Mouse (Mus musculus) hindbrain, embryonic 11.5 days (tissue): ENCODE measurements around the gene Asphd2. TPM values are rescaled to one million over a fixed set of nuclear protein-coding genes. Genes with fewer than 3 reads are reported as not detected.

Experiments used
- ATAC-seq: fragments of 200-750 bp; cut with Nextera tagmentation; 2 replicates; pipeline ENCODE4 v1.8.0; 2017; ENCODE audit warnings: mild to moderate bottlenecking, moderate TSS enrichment, moderate library complexity; ENCODE audit not compliant: low FRiP score
- DNase-seq: peaks from one replicate; pipeline ENCODE4 v3.0.0-alpha.2; 2015; ENCODE audit warnings: low spot score
- H3K27ac ChIP-seq: fragments of 300-500 bp; sonication (generic); 2 replicates; pipeline ENCODE4 v1.5.1; 2014; ENCODE audit warnings: mild to moderate bottlenecking, low read depth, low read length
- H3K27me3 ChIP-seq: fragments of 300-500 bp; sonication (generic); 2 replicates; pipeline ENCODE4 v1.6.1; 2014; ENCODE audit warnings: mild to moderate bottlenecking, low read length, moderate library complexity, mixed read lengths; ENCODE audit not compliant: control insufficient read depth, insufficient read depth
- H3K36me3 ChIP-seq: fragments of 300-500 bp; sonication (generic); 2 replicates; pipeline ENCODE4 v1.6.1; 2014; ENCODE audit warnings: mild to moderate bottlenecking, low read length, moderate library complexity, mixed read lengths; ENCODE audit not compliant: control insufficient read depth, insufficient read depth
- H3K4me1 ChIP-seq: fragments of 300-500 bp; sonication (generic); replicated peaks from 2 replicates; pipeline ENCODE4 v1.6.1; 2014; ENCODE audit warnings: low read length, mixed read lengths; ENCODE audit not compliant: control insufficient read depth, insufficient read depth
- H3K4me2 ChIP-seq: fragments of 300-500 bp; sonication (generic); replicated peaks from 2 replicates; pipeline ENCODE4 v1.6.1; 2014; ENCODE audit warnings: mild to moderate bottlenecking, low read depth, low read length
- H3K4me3 ChIP-seq: fragments of 300-500 bp; sonication (generic); 2 replicates; pipeline ENCODE4 v1.5.1; 2014; ENCODE audit warnings: low read depth, low read length
- H3K9ac ChIP-seq: fragments of 300-500 bp; sonication (generic); 2 replicates; pipeline ENCODE4 v1.6.1; 2014; ENCODE audit warnings: low read depth, low read length
- H3K9me3 ChIP-seq: fragments of 300-500 bp; sonication (generic); 2 replicates; pipeline ENCODE4 v1.6.1; 2016; ENCODE audit warnings: low read length; ENCODE audit not compliant: control insufficient read depth
- WGBS: fragments of 180-500 bp; shearing (Covaris S2); extraction: QIAGEN DNeasy Blood & Tissue Kit; methylation state at CpG from one replicate; pipeline ENCODE4 v1.1.7; 2014; 5-methylcytosine and 5-hydroxymethylcytosine counted together
- polyA plus RNA-seq: library from polyadenylated mRNA; unstranded; fragments of >200 nt; fragmentation: Nextera tagmentation; extraction: Ambion mirVana; gene quantifications from 2 replicates; pipeline ENCODE4 v1.2.1, GENCODE M21; 2014

Gene Asphd2
- polyA plus RNA-seq: 26.0 and 41.6 TPM in 2 replicates

DNA sequence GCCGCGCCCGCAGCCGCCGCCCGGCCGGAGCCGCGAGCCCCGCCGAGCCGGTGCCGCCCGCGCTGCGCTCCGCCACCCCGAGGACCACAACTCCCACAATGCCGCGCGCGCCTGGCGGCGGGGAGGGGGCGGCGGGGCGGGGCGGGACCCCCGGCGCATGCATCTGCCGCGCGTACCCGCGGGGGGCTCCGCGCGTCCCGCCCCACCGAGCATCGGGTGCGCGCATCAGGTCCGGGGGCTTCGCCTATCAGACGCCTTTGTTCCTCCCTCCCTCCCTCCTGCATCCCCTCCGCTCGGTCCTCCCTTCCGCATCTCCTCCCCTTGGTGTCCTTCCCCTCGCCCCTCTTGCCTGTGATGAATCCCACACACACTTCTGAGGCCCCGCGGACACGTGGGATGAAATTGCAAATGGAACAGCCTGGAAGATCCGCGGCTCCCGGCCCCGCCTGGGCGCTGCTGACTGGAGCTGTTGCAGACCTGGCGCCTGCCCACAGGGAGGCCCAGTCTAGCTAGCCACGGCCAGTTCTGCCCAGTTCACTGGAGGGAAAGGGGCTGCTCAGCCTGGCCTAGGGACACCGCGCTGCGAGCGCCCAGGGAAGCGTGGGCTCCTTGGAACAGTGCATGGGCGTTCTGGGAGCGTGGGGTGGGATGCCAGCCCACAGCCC, at the start of gene Asphd2:
Gene Asphd2, minus strand, starts transcription at position 88 of the 665 bp plus-strand sequence.
- peak within 1 kb of the TSS; percentile 49 for H3K4me3 ChIP-seq
- 1% methylated on average over 40 of the region's 67 CpGs for WGBS
- DNase-seq (peak; percentile 92), ATAC-seq (peak; percentile 92)
- peak within 1 kb of the TSS; percentile 86 for H3K27ac ChIP-seq
- H3K9ac ChIP-seq: peak within 1 kb of the TSS; percentile 79
- H3K4me1 ChIP-seq: peaks cover 2% of the 10 kb centered on the region
- H3K27me3 ChIP-seq: no peaks in the 10 kb centered on the region
- peak within 1 kb of the TSS; percentile 87 for H3K4me2 ChIP-seq
- H3K36me3 ChIP-seq: no peaks in the 10 kb centered on the region
- H3K9me3 ChIP-seq: no peaks in the 10 kb centered on the region

DNA sequence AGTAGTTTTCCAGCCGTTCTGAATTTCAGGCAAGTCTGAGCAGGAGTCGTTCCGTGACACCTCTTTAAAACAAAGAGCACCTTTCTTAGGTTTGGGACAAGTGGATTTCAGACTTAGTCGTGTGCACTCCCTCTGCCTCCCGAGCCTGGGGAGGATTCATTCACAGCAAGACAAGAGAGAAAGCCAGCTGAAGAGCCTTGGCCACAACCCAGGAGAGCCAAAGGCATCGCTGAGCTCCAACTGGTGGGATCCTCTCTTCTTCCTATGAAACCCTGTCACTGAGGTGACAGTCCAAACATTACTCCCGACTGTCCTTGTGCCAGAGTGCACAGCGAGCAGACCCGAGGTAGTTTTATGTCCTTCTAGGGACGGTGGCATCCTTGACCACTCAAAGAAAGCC, 43.9 kb upstream of the Asphd2 start:
- Histone ChIP-seq H3K27me3 (0 out of 2 replicates have a peak, but pooled peaks cover 2% of the 10 kb centered on the region), H3K4me2 (no peak overlapping the region), H3K9ac (no peak overlapping the region), H3K36me3 (no peaks in the 10 kb centered on the region), H3K9me3 (no peaks in the 10 kb centered on the region), H3K27ac (no peak overlapping the region), H3K4me3 (no peak overlapping the region), H3K4me1 (no peaks in the 10 kb centered on the region)
- WGBS: 63% methylated on average over 10 of the region's 10 CpGs
- ATAC-seq (no peak), DNase-seq (no peak)

DNA sequence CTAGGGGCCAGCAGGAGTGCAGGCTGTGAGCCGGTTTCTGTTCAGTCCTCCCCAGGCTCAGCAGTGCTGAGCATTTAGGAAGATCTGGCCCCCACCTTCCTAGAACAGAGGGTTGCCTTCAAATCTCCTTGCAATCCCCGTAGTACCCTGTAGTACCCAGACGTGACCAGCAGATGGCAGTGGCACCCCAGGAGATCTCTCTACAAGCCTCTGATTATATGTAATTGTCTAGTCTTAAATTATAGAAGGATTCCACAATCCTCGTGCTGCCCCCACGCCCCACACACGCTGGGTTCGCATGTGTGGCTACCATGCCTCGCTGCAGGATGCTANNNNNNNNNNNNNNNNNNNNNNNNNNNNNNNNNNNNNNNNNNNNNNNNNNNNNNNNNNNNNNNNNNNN, 38.3 kb upstream of the Asphd2 start:
- Histone ChIP-seq H3K9ac (no peak overlapping the region), H3K4me1 (no peaks in the 10 kb centered on the region; the same call in 1 of the 2 replicates), H3K27me3 (0 out of 2 replicates have a peak, but pooled peaks cover 4% of the 10 kb centered on the region), H3K9me3 (no peaks in the 10 kb centered on the region), H3K27ac (no peak overlapping the region), H3K4me3 (no peak overlapping the region), H3K36me3 (no peaks in the 10 kb centered on the region), H3K4me2 (no peak overlapping the region)
- WGBS: 1% methylated on average over 8 of the region's 8 CpGs
- ATAC-seq (no peak), DNase-seq (peak; percentile 86)

DNA sequence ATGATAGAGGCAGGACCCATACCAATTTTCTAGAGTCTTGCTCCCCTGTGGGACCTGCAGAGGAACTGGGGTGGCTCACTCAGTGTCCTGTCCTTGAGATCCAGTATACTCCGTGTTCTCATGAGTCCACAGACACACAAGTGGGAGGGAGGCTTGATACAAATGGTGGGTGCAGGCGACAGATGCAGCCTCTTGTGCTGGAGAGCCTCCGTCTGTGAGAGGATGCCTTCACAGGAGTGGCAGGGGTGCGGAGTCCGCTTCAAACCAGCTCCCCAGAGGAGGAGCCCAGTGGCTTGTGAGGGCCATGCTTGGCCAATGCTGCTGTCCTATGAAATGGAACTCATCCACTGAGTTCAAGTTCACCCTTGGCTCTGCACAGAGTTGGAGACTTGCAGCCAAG, 37.4 kb upstream of the Asphd2 start:
- Histone ChIP-seq H3K36me3 (no peaks in the 10 kb centered on the region), H3K9ac (no peak overlapping the region), H3K4me1 (no peaks in the 10 kb centered on the region; the same call in 1 of the 2 replicates), H3K4me3 (no peak overlapping the region), H3K4me2 (no peak overlapping the region), H3K9me3 (no peaks in the 10 kb centered on the region), H3K27me3 (0 out of 2 replicates have a peak, but pooled peaks cover 4% of the 10 kb centered on the region), H3K27ac (no peak overlapping the region)
- DNase-seq (no peak), ATAC-seq (no peak)
- 58% methylated on average over 5 of the region's 5 CpGs for WGBS

DNA sequence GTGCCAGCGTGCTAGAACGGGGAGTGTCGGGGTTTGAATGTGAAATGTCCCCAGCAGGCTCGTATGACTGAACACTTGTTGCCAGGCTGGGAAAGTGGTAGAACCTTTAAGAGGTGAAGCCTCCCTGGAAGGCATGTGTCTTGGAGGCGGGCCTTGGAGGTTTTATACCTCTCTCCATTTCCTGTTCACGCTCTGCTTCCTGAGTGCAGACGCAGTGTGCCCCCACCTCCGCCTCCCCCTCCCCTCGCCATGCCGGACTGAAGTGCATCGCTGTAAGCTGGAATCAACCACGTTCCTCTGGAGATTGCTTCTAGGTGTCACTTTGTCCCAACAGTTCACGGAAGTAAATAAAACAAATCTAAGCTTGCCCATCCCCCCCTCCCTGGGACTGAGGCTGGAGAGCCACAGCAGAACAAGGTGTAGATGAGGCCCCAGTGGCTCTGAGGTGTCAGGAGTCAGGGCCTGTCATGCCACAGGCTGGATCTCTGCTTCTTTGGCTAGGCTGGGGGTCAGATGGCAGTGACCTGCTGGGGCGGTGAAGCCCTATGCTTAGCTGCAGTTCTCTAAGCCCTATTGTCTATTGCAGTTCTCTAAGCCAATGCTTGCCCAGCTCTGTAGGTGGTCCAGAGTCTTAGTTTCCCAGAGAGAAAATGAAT, 36.6 kb upstream of the Asphd2 start:
- ATAC-seq (no peak), DNase-seq (no peak)
- Histone ChIP-seq H3K9me3 (no peaks in the 10 kb centered on the region), H3K4me3 (no peak overlapping the region), H3K4me1 (no peaks in the 10 kb centered on the region; the same call in 1 of the 2 replicates), H3K36me3 (no peaks in the 10 kb centered on the region), H3K27ac (no peak overlapping the region), H3K9ac (no peak overlapping the region), H3K4me2 (no peak overlapping the region), H3K27me3 (0 out of 2 replicates have a peak, but pooled peaks cover 4% of the 10 kb centered on the region)
- 38% methylated on average over 14 of the region's 14 CpGs for WGBS

DNA sequence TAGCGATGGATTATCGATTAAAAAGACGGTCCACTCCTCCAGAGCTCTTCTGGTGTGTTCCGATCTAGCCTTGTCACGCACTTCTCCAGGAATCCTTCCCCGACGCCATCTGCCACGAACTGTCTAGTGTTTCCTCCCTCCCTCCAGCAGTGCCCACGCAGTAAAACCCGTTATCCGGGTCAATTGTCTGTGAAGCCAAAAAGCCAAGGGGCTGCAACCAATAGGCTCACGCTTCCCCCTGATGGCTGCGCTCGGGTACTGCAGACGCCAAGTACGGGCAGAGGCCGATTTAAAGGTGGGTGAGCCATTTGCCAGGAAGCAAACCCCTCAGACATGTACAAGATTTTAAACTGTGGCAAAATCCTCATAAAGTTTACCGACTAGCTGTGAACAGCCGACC, 34.3 kb upstream of the Asphd2 start:
- peak; percentile 25; the same call in 1 of the 2 replicates for ATAC-seq
- WGBS: 15% methylated on average over 19 of the region's 19 CpGs
- H3K9me3 ChIP-seq: no peaks in the 10 kb centered on the region
- H3K9ac ChIP-seq: no peak overlapping the region
- H3K36me3 ChIP-seq: no peaks in the 10 kb centered on the region
- H3K27ac ChIP-seq: no peak overlapping the region
- 0 out of 2 replicates have a peak overlapping the region, but pooled peaks have one; percentile 17 for H3K4me2 ChIP-seq
- no peaks in the 10 kb centered on the region; the same call in 1 of the 2 replicates for H3K4me1 ChIP-seq
- H3K4me3 ChIP-seq: no peak overlapping the region
- H3K27me3 ChIP-seq: 0 out of 2 replicates have a peak, but pooled peaks cover 2% of the 10 kb centered on the region
- DNase-seq: peak; percentile 84

DNA sequence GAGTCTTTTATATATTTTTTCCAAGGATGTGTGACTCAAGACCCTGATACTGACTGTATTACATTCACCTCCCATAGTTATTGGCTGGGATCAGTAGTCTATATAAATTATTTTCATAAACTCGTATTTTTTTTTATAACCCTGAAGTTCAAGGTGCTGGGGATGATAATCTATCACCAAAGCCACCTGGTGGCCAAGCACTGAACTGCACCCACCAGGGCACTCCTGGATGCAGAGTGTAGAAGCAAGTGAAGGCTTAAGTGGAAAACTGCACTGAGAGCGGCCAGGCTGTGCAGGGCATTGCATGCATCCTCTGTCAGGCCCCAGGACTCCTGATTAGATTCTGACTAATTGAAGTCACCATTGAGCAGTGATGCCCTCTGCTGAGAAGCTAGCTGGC, 32.6 kb upstream of the Asphd2 start:
- H3K4me1 ChIP-seq: no peaks in the 10 kb centered on the region; the same call in 1 of the 2 replicates
- no peak overlapping the region for H3K4me2 ChIP-seq
- DNase-seq: peak; percentile 84
- H3K27me3 ChIP-seq: 0 out of 2 replicates have a peak, but pooled peaks cover 2% of the 10 kb centered on the region
- no peak overlapping the region for H3K9ac ChIP-seq
- no peaks in the 10 kb centered on the region for H3K9me3 ChIP-seq
- no peaks in the 10 kb centered on the region for H3K36me3 ChIP-seq
- no peak overlapping the region for H3K27ac ChIP-seq
- WGBS: 47% methylated on average over 2 of the region's 2 CpGs
- no peak overlapping the region for H3K4me3 ChIP-seq
- 0 out of 2 replicates have a peak, but pooled peaks have one; percentile 21 for ATAC-seq

DNA sequence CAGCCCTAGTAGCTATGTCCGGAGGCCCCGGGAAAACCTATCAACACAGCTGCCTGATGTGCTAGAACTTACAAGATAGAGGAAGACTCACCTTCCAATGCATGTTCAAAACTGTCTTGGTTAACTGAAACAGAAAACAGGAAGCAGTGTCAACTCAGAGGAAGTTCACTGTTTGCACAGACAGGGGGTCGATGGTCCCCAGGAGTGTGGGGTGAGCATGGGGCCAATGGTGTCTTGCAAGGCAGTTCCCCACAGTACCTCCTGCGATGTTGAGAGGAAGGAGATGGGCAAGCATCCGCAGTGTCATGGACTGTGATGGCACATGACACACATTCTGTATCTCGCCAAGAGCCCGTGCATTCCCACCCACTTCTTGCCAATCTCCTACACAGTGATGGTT, 32.0 kb upstream of the Asphd2 start:
- no peak for DNase-seq
- Histone ChIP-seq H3K4me2 (no peak overlapping the region), H3K27me3 (no peaks in the 10 kb centered on the region)

More for the DNA sequence above, 32.0 kb upstream of the Asphd2 start:
- no peak overlapping the region for H3K27ac ChIP-seq
- H3K9me3 ChIP-seq: no peaks in the 10 kb centered on the region
- no peaks in the 10 kb centered on the region; the same call in 1 of the 2 replicates for H3K4me1 ChIP-seq
- WGBS: 88% methylated on average over 7 of the region's 7 CpGs
- no peak overlapping the region for H3K4me3 ChIP-seq
- no peaks in the 10 kb centered on the region for H3K36me3 ChIP-seq
- H3K9ac ChIP-seq: no peak overlapping the region
- no peak for ATAC-seq
